Mouse (Mus musculus) intestine, postnatal 0 days (tissue): ENCODE data around the gene Acap2. TPM values are rescaled to one million over a fixed set of nuclear protein-coding genes. Genes with fewer than 3 reads are reported as not detected.

ENCODE experiments used
- ATAC-seq: fragments of 200-750 bp; cut with Nextera tagmentation; 2 replicates; pipeline ENCODE4 v1.8.0; 2017; ENCODE audit warnings: mild to moderate bottlenecking, moderate TSS enrichment, moderate library complexity
- H3K27ac ChIP-seq: fragments of 300-500 bp; sonication (generic); 2 replicates; pipeline ENCODE4 v1.5.1; 2014; ENCODE audit warnings: mild to moderate bottlenecking, low read depth, low read length, moderate library complexity
- H3K27me3 ChIP-seq: fragments of 300-500 bp; sonication (generic); replicated peaks from 2 replicates; pipeline ENCODE4 v1.6.1; 2014; ENCODE audit warnings: low read length, mixed read lengths; ENCODE audit not compliant: control insufficient read depth, insufficient read depth
- H3K36me3 ChIP-seq: fragments of 300-500 bp; sonication (generic); 2 replicates; pipeline ENCODE4 v1.6.1; 2014; ENCODE audit warnings: mild to moderate bottlenecking, moderate library complexity; ENCODE audit not compliant: control insufficient read depth, insufficient read depth
- H3K4me1 ChIP-seq: fragments of 300-500 bp; sonication (generic); replicated peaks from 2 replicates; pipeline ENCODE4 v1.6.1; 2014; ENCODE audit warnings: antibody characterized with exemption, low read length, mixed read lengths; ENCODE audit not compliant: control insufficient read depth, insufficient read depth
- H3K4me2 ChIP-seq: fragments of 300-500 bp; sonication (generic); replicated peaks from 2 replicates; pipeline ENCODE4 v1.6.1; 2014; ENCODE audit warnings: low read depth, mild to moderate bottlenecking, moderate library complexity
- H3K4me3 ChIP-seq: fragments of 300-500 bp; sonication (generic); 2 replicates; pipeline ENCODE4 v1.5.1; 2014; ENCODE audit warnings: low read depth, low read length
- H3K9ac ChIP-seq: fragments of 300-500 bp; sonication (generic); 2 replicates; pipeline ENCODE4 v1.6.1; 2014; ENCODE audit warnings: mild to moderate bottlenecking, low read depth, low read length
- H3K9me3 ChIP-seq: fragments of 300-500 bp; sonication (generic); 2 replicates; pipeline ENCODE4 v1.6.1; 2016; ENCODE audit warnings: mixed run types; ENCODE audit not compliant: control insufficient read depth
- CTCF ChIP-seq: sonication (generic); IDR thresholded peaks from 2 replicates; pipeline ENCODE4 v1.5.1; 2016; ENCODE audit warnings: low read depth, mild to moderate bottlenecking, control low read depth, antibody characterized with exemption, moderate library complexity
- WGBS: fragments of 180-500 bp; shearing (Covaris S2); extraction: QIAGEN DNeasy Blood & Tissue Kit; methylation state at CpG from one replicate; pipeline ENCODE4 v1.1.7; 2014; 5-methylcytosine and 5-hydroxymethylcytosine counted together
- polyA plus RNA-seq: library from polyadenylated mRNA; unstranded; fragments of >200 nt; fragmentation: Nextera tagmentation; extraction: Ambion mirVana; gene quantifications from 2 replicates; pipeline ENCODE4 v1.2.1, GENCODE M21; 2015

Acap2 gene
- polyA plus RNA-seq, 1 experiment from 2014 or later = 10.6 TPM

DNA sequence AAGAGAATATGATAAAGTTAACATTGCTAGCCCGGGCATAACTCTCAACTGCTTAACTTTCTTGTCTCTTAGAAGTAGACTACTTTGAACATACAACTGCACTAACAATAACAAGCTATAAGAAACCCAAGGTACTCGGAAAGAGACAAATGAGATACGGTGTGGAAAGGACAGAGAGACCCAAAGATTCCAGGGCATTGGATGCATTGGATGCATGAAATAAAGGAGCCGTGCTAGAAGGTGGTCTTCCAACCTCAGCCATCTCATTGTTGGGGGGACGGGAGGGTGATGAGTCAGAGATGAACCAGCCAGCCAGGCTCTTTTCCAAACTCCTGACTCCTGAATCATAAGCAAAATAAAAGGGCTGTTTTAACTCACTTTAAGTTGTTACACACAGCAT is 11.8 kb downstream of the Acap2 start:
- no peak for ATAC-seq
- no peak overlapping the region for H3K4me3 ChIP-seq
- TF ChIP-seq CTCF = no peak
- no peaks in the 10 kb centered on the region for H3K9me3 ChIP-seq
- H3K36me3 ChIP-seq = no peaks in the 10 kb centered on the region
- 84% methylated on average over 5 of the region's 5 CpGs for WGBS
- no peaks in the 10 kb centered on the region for H3K27me3 ChIP-seq
- no peak overlapping the region for H3K4me2 ChIP-seq
- H3K4me1 ChIP-seq = peaks cover 10% of the 10 kb centered on the region; the same call in 1 of the 2 replicates
- H3K9ac ChIP-seq = no peak overlapping the region
- no peak overlapping the region for H3K27ac ChIP-seq

DNA sequence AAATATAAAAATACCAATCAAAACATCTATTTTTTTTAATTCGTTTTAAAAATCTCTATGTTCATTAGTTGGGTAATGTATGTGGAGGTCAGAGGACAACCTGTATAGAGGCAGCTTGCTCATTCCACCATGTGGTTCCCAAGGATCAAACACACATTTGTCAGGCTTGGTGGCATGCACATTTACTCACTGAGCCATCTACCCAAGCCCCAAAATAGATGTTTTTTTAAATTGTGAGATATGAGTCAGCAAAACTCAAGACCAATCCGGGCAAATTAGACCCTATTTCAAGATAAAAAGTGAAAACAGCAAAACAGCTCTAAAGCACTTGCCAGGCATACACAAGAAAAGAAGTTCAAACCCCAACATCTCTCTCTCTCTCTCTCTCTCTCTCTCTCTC is 12.2 kb downstream of the Acap2 start:
- no peak overlapping the region for H3K4me2 ChIP-seq
- no peaks in the 10 kb centered on the region for H3K9me3 ChIP-seq
- H3K4me3 ChIP-seq = no peak overlapping the region
- no peak overlapping the region for H3K9ac ChIP-seq
- no peak for TF ChIP-seq CTCF
- 79% methylated on average over 2 of the region's 2 CpGs for WGBS
- no peak overlapping the region for H3K27ac ChIP-seq
- H3K36me3 ChIP-seq = no peaks in the 10 kb centered on the region
- no peaks in the 10 kb centered on the region for H3K27me3 ChIP-seq
- no peak for ATAC-seq
- 0 out of 2 replicates have a peak, but pooled peaks cover 10% of the 10 kb centered on the region for H3K4me1 ChIP-seq

DNA sequence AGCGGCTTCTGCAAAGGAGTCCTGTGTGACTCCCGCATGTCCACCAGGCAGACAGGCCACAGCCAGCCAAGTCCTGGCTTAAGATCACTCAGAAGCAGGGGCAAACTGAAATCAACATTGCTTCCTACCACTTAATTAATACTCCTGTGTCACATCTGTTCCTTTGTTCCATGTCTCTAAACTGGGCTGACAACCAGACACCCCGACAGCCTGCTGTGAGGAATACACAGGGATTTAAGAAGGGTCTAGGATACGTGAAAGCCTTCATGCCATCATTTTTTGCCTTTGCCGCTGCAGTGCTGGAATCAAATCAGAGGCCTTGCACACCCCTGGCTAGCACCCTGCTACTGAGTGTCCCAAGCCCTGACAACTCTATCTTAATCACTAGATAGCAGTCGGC is 12.8 kb downstream of the Acap2 start:
- Histone ChIP-seq H3K27ac (no peak overlapping the region), H3K27me3 (no peaks in the 10 kb centered on the region), H3K4me2 (no peak overlapping the region), H3K36me3 (no peaks in the 10 kb centered on the region), H3K9me3 (no peaks in the 10 kb centered on the region), H3K9ac (no peak overlapping the region), H3K4me3 (no peak overlapping the region), H3K4me1 (0 out of 2 replicates have a peak, but pooled peaks cover 13% of the 10 kb centered on the region)
- TF ChIP-seq CTCF = no peak
- WGBS = 69% methylated on average over 6 of the region's 6 CpGs
- no peak for ATAC-seq

DNA sequence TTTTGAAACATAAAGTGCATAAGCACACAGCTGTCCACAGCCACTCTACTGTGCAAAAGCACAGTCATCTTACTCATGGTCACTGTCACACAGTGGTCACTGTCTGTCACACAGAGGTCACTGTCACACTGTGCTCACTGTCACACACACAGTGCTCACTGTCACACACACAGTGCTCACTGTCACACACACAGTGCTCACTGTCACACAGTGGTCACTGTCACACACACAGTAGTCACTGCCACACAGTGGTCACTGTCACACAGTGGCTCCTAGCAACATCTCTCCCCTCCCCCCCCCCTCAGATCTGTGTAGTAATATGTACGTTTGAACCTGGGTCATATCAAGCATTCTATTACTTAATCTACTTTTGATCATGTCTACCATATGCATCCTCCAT is 13.9 kb downstream of the Acap2 start:
- ATAC-seq = no peak
- WGBS = 76% methylated on average over 1 of the region's 1 CpGs
- H3K4me1 ChIP-seq = 0 out of 2 replicates have a peak, but pooled peaks cover 16% of the 10 kb centered on the region

DNA sequence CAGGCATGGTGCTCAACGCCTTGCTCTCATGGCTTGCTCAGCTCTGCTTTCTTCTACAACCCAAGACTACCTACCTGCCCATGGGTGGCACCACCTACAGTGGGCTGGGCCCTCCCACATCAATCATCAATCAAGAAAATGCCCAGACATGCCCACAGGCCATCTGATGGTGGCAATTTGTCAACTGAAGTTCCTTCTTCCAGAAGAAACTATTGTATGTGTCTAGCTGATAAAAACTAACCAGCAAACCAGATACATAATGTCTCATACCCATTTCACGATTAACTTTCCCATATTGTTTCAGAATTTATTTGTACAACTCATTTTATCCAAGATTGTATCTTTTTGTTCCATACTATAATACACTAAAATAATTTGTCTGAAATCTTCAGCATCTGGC is 15.3 kb downstream of the Acap2 start:
- no peaks in the 10 kb centered on the region for H3K27me3 ChIP-seq
- H3K36me3 ChIP-seq = no peaks in the 10 kb centered on the region
- no peak overlapping the region for H3K27ac ChIP-seq
- no peak for TF ChIP-seq CTCF
- 0 out of 2 replicates have a peak, but pooled peaks cover 13% of the 10 kb centered on the region for H3K4me1 ChIP-seq
- no peak overlapping the region for H3K4me3 ChIP-seq
- H3K4me2 ChIP-seq = no peak overlapping the region
- no peak overlapping the region for H3K9ac ChIP-seq
- ATAC-seq = no peak
- WGBS = 81% methylated on average over 2 of the region's 2 CpGs
- no peaks in the 10 kb centered on the region for H3K9me3 ChIP-seq

More for the DNA sequence above, 13.9 kb downstream of the Acap2 start:
- Histone ChIP-seq H3K4me3 (no peak overlapping the region), H3K4me2 (no peak overlapping the region), H3K27ac (no peak overlapping the region), H3K9me3 (no peaks in the 10 kb centered on the region), H3K36me3 (no peaks in the 10 kb centered on the region), H3K27me3 (no peaks in the 10 kb centered on the region), H3K9ac (no peak overlapping the region)
- no peak for TF ChIP-seq CTCF

DNA sequence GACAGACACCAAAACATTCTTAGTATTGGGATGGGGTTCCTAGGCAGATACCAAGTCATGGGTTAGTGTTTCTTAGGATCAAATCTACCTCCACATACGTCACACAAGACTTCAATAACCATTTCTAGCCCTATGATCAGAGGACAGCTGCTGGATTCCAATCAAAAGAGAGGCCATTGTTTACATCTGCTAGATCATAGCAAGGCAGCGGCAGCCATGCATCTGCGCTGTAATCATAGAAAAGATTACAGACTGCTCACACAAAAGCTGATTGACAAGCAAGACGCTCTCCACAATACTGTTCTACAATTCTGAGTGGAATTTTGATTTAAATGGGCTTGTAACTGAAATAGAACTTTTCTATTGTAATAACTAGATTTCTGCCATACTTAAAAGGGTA is 16.3 kb downstream of the Acap2 start:
- Histone ChIP-seq H3K9ac (no peak overlapping the region), H3K27me3 (no peaks in the 10 kb centered on the region), H3K36me3 (no peaks in the 10 kb centered on the region), H3K9me3 (no peaks in the 10 kb centered on the region), H3K27ac (no peak overlapping the region), H3K4me2 (no peak overlapping the region), H3K4me3 (no peak overlapping the region), H3K4me1 (0 out of 2 replicates have a peak, but pooled peaks cover 13% of the 10 kb centered on the region)
- ATAC-seq = no peak
- WGBS = 52% methylated on average over 4 of the region's 4 CpGs
- no peak for TF ChIP-seq CTCF

DNA sequence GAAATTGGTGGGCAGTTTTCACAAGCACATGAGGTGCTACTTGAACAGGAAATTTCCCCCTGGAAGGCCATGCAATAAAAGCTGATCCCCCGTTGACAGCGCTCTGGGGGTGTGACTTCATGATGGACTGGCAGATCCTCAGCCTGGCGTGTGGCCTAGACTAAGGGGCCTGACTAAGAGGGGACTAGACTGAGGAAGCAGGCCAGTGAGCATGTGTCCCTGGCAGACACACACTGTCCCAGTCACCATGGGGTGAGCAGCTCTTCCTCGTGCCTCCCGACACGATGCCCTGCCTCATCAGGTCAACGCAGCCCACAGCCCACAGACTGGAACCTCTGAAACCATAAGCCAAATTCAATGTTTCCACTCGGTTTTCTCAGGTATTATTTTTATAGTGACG is 18.5 kb downstream of the Acap2 start:
- ATAC-seq = no peak
- H3K27me3 ChIP-seq = no peaks in the 10 kb centered on the region
- no peak overlapping the region for H3K27ac ChIP-seq
- no peak overlapping the region for H3K4me2 ChIP-seq
- 0 out of 2 replicates have a peak, but pooled peaks cover 13% of the 10 kb centered on the region for H3K4me1 ChIP-seq
- no peaks in the 10 kb centered on the region for H3K9me3 ChIP-seq
- H3K4me3 ChIP-seq = no peak overlapping the region
- no peak for TF ChIP-seq CTCF
- H3K36me3 ChIP-seq = no peaks in the 10 kb centered on the region
- WGBS = 65% methylated on average over 9 of the region's 9 CpGs
- H3K9ac ChIP-seq = no peak overlapping the region
